18 mouse cellular contexts compared by ENCODE assay signal in the genomic region with DNA sequence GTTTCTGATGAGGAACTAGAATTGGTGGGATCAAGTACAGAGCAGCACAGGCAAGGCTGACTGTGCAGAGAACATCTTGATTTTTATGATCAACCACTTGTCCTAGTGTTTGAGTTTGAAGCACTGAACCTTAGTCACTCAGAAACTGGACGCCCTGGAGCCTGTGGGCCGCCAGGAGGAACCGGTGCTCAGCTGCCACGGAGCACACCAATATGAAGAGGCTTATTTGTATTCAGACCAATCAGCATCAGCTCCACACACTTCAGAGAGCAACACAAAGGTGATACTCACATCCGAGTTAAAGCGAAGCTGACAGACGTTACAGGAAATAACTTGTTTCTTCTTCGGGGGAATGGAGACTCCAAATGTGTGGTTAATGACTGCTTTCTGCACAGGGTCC.
"Had no signal": no experiment of that assay in that cellular context is flagged by ENCODE, and none has a peak within 500 bp of the region (broad histone marks: within the 10 kb centered on the region; RNA-seq: fewer than 3 reads in every experiment).

No protein-coding gene starts in this region.

- H3K9ac ChIP-seq: lung, embryonic 14.5 days; midbrain, embryonic 12.5 days; neural tube, embryonic 13.5 days; neural tube, embryonic 15.5 days had no signal

- H3K27ac ChIP-seq: midbrain, embryonic 10.5 days; midbrain, embryonic 12.5 days; neural tube, embryonic 13.5 days; neural tube, embryonic 15.5 days had no signal

- ATAC-seq: midbrain, embryonic 16.5 days had no signal

- H3K4me2 ChIP-seq: lung, embryonic 14.5 days; midbrain, embryonic 12.5 days; neural tube, embryonic 13.5 days; neural tube, embryonic 15.5 days had no signal

- H3K27me3 ChIP-seq: midbrain, embryonic 12.5 days; neural tube, embryonic 13.5 days; neural tube, embryonic 15.5 days had no signal

- DNase-seq: lung, adult 18-20 months; lung, embryonic 14.5 days; lung, postnatal 10 days; lung, postnatal 4 days; midbrain, embryonic 14.5 days; retina, postnatal 1 day; right cerebral cortex, adult 18-20 months; right cerebral cortex, postnatal 4 days; spleen, adult 18-20 months; thymus, adult 18-20 months; thymus, postnatal 14 days; thymus, postnatal 36 days had no signal

- H3K4me3 ChIP-seq: midbrain, embryonic 10.5 days; midbrain, embryonic 12.5 days; myocyte; neural tube, embryonic 13.5 days; neural tube, embryonic 15.5 days had no signal

- H3K9me3 ChIP-seq: neural tube, embryonic 13.5 days; neural tube, embryonic 15.5 days had no signal

- H3K36me3 ChIP-seq: midbrain, embryonic 10.5 days; midbrain, embryonic 12.5 days; neural tube, embryonic 13.5 days; neural tube, embryonic 15.5 days had no signal

- H3K4me1 ChIP-seq: midbrain, embryonic 10.5 days had no signal
